Mouse (Mus musculus) brain, embryonic 14.5 days (tissue): ENCODE measurements around the gene Tnrc6b. TPM values are rescaled to one million over a fixed set of nuclear protein-coding genes. Genes with fewer than 3 reads are reported as not detected.

ENCODE experiments used
- DNase-seq: peaks from one replicate; pipeline ENCODE4 v3.0.0-alpha.2; 2011; ENCODE audit warnings: low read depth
- CTCF ChIP-seq: fragments of 200-500 bp; IDR thresholded peaks from 2 replicates; pipeline ENCODE4 v1.5.1; 2012; ENCODE audit warnings: inconsistent platforms, mild to moderate bottlenecking, moderate library complexity, borderline replicate concordance; ENCODE audit not compliant: insufficient read depth, insufficient read length; ENCODE audit errors: extremely low read depth
- POLR2A ChIP-seq: fragments of 200-500 bp; IDR thresholded peaks from 2 replicates; pipeline ENCODE4 v1.6.1; 2012; ENCODE audit warnings: mild to moderate bottlenecking, inconsistent platforms, borderline replicate concordance; ENCODE audit not compliant: poor library complexity, insufficient read depth, insufficient read length, severe bottlenecking; ENCODE audit errors: extremely low read depth
- polyA plus RNA-seq: library from polyadenylated mRNA; depleted of rRNA; stranded (reverse); fragments of >200 nt; gene quantifications from 2 replicates; pipeline ENCODE4 v1.2.3, GENCODE M21; 2012

Tnrc6b gene
- polyA plus RNA-seq, 1 experiment = 46.2 TPM

GRCm38 (mm10) chr15:80800201-80800600, 89.1 kb downstream of the Tnrc6b start:
- DNase-seq = peak; percentile 80
- TF ChIP-seq POLR2A = no peak
- no peak for TF ChIP-seq CTCF

- peak; percentile 30 for DNase-seq
- TF ChIP-seq POLR2A (no peak), CTCF (no peak)
These were observed 89.7 kb downstream of the Tnrc6b start for GRCm38 (mm10) chr15:80800765-80801164.

- TF ChIP-seq POLR2A (no peak), CTCF (no peak)
These were observed 90.5 kb downstream of the Tnrc6b start for GRCm38 (mm10) chr15:80801597-80801996.

GRCm38 (mm10) chr15:80807162-80807561, 96.0 kb downstream of the Tnrc6b start:
- TF ChIP-seq CTCF = no peak
- no peak for TF ChIP-seq POLR2A
- no peak for DNase-seq

More at GRCm38 (mm10) chr15:80801597-80801996, 90.5 kb downstream of the Tnrc6b start:
- DNase-seq = no peak

- TF ChIP-seq CTCF (no peak), POLR2A (no peak)
- no peak for DNase-seq
These were observed 99.1 kb downstream of the Tnrc6b start for GRCm38 (mm10) chr15:80810226-80810625.

- TF ChIP-seq POLR2A (no peak), CTCF (no peak)
- no peak for DNase-seq
These were observed 101.7 kb downstream of the Tnrc6b start for GRCm38 (mm10) chr15:80812840-80813239.

- TF ChIP-seq CTCF = no peak
- TF ChIP-seq POLR2A = no peak
- DNase-seq = no peak
These were observed 103.7 kb downstream of the Tnrc6b start for GRCm38 (mm10) chr15:80814792-80815191.

GRCm38 (mm10) chr15:80822276-80822675, 111.2 kb downstream of the Tnrc6b start:
- no peak for TF ChIP-seq CTCF
- TF ChIP-seq POLR2A = no peak
- peak; percentile 74 for DNase-seq

GRCm38 (mm10) chr15:80831170-80831569, 120.1 kb downstream of the Tnrc6b start:
- no peak for DNase-seq

GRCm38 (mm10) chr15:80832808-80833207, 121.7 kb downstream of the Tnrc6b start:
- no peak for DNase-seq
- no peak for TF ChIP-seq CTCF
- TF ChIP-seq POLR2A = no peak

More at GRCm38 (mm10) chr15:80831170-80831569, 120.1 kb downstream of the Tnrc6b start:
- TF ChIP-seq POLR2A = no peak
- TF ChIP-seq CTCF = no peak

GRCm38 (mm10) chr15:80836246-80836645, 125.1 kb downstream of the Tnrc6b start:
- TF ChIP-seq CTCF = no peak
- no peak for TF ChIP-seq POLR2A
- no peak for DNase-seq

- TF ChIP-seq POLR2A (no peak), CTCF (no peak)
- no peak for DNase-seq
These were observed 127.7 kb downstream of the Tnrc6b start for GRCm38 (mm10) chr15:80838836-80839235.
